Mouse (Mus musculus) liver, postnatal 0 days (tissue): ENCODE results near the gene Lexm. TPM values are rescaled to one million over a fixed set of nuclear protein-coding genes. Genes with fewer than 3 reads are reported as not detected.
A peak's percentile ranks its signal among the peaks of the same experiment; 100 is the strongest.

ENCODE experiments used
- ATAC-seq: fragments of 200-750 bp; cut with Nextera tagmentation; 2 replicates; pipeline ENCODE4 v1.8.0; 2017; ENCODE audit warnings: mild to moderate bottlenecking, moderate library complexity
- DNase-seq: peaks from one replicate; pipeline ENCODE4 v3.0.0-alpha.2; 2016
- H3K27ac ChIP-seq: fragments of 300-500 bp; sonication (generic); 2 replicates; pipeline ENCODE4 v1.5.1; 2014; ENCODE audit warnings: antibody characterized with exemption, moderate library complexity, mild to moderate bottlenecking, low read depth
- H3K27me3 ChIP-seq: fragments of 300-500 bp; sonication (generic); 2 replicates; pipeline ENCODE4 v1.6.1; 2014; ENCODE audit warnings: low read length, control low read depth, mixed read lengths; ENCODE audit not compliant: insufficient read depth
- H3K36me3 ChIP-seq: fragments of 300-500 bp; sonication (generic); replicated peaks from 2 replicates; pipeline ENCODE4 v1.6.1; 2014; ENCODE audit warnings: mild to moderate bottlenecking, control low read depth, low read length, moderate library complexity, mixed read lengths; ENCODE audit not compliant: insufficient read depth
- H3K4me1 ChIP-seq: fragments of 300-500 bp; sonication (generic); 2 replicates; pipeline ENCODE4 v1.6.1; 2014; ENCODE audit warnings: antibody characterized with exemption, mild to moderate bottlenecking, control low read depth; ENCODE audit not compliant: insufficient read depth
- H3K4me2 ChIP-seq: fragments of 300-500 bp; sonication (generic); 2 replicates; pipeline ENCODE4 v1.6.1; 2014; ENCODE audit warnings: low read depth, mild to moderate bottlenecking, low read length, moderate library complexity, mixed read lengths
- H3K4me3 ChIP-seq: fragments of 300-500 bp; sonication (generic); 2 replicates; pipeline ENCODE4 v1.5.1; 2014; ENCODE audit warnings: low read depth, low read length
- H3K9ac ChIP-seq: fragments of 300-500 bp; sonication (generic); replicated peaks from 2 replicates; pipeline ENCODE4 v1.6.1; 2014; ENCODE audit warnings: mild to moderate bottlenecking, moderate library complexity
- H3K9me3 ChIP-seq: fragments of 300-500 bp; sonication (generic); 2 replicates; pipeline ENCODE4 v1.6.1; 2016; ENCODE audit warnings: mild to moderate bottlenecking, control low read depth, low read length, mixed read lengths
- CTCF ChIP-seq: sonication (generic); IDR thresholded peaks from 2 replicates; pipeline ENCODE4 v1.5.1; 2016; ENCODE audit warnings: antibody characterized with exemption, low read depth
- EP300 ChIP-seq: IDR thresholded peaks from 2 replicates; pipeline ENCODE4 v1.6.1; 2016; ENCODE audit warnings: antibody characterized with exemption, low read depth, mild to moderate bottlenecking
- WGBS: fragments of 180-500 bp; shearing (Covaris S2); extraction: QIAGEN DNeasy Blood & Tissue Kit; methylation state at CpG from one replicate; pipeline ENCODE4 v1.1.7; 2014; ENCODE audit not compliant: insufficient replicate concordance; 5-methylcytosine and 5-hydroxymethylcytosine counted together
- polyA plus RNA-seq: library from polyadenylated mRNA; unstranded; fragments of >200 nt; fragmentation: Nextera tagmentation; extraction: Ambion mirVana; gene quantifications from 2 replicates; pipeline ENCODE4 v1.2.1, GENCODE M21; 2015

Lexm gene
- polyA plus RNA-seq = not detected in 2 replicates

- no peak within 1 kb of the TSS for H3K4me3 ChIP-seq
Measured at GRCm38 (mm10) chr4:106617056-106617455, at the start of gene Lexm. Lexm (minus strand) TSS chr4:106617241.

GRCm38 (mm10) chr4:106666546-106666945 lies 49.5 kb upstream of the Lexm start:
- WGBS = 90% methylated on average over 2 of the region's 2 CpGs

More at GRCm38 (mm10) chr4:106617056-106617455, at the start of gene Lexm:
- peak within 1 kb of the TSS; percentile 52 for H3K4me2 ChIP-seq
- peaks cover 23% of the 10 kb centered on the region for H3K27me3 ChIP-seq
- DNase-seq = no peak
- WGBS = 0% methylated on average over 17 of the region's 19 CpGs
- no peaks in the 10 kb centered on the region for H3K36me3 ChIP-seq
- no peak for ATAC-seq
- no peak within 1 kb of the TSS for H3K27ac ChIP-seq
- TF ChIP-seq EP300 = no peak
- no peak for TF ChIP-seq CTCF
- H3K9me3 ChIP-seq = no peaks in the 10 kb centered on the region
- no peak within 1 kb of the TSS for H3K9ac ChIP-seq
- H3K4me1 ChIP-seq = peaks cover 17% of the 10 kb centered on the region

DNA sequence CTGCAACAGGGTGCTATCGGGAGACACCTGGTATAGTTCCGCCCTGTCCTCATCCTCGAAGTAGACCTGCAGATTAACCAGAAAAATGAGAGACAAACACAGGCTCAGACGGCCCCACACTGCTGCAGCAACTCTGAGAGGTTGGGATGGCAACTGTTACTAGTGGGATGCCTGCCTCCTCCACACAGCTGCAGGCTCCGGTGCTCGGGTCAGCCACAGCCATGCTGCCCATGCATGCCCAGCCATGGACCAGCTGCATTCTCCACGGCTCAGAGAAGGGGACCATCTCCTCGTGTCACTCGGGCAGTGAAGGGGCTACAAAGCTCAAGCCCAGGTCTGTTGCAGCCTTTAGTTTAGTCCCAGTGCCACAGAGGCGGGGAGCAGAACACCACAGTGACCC lies 48.6 kb upstream of the Lexm start:
- ATAC-seq (no peak), DNase-seq (no peak)
- Histone ChIP-seq H3K4me2 (no peak overlapping the region), H3K4me1 (no peaks in the 10 kb centered on the region), H3K27me3 (no peaks in the 10 kb centered on the region), H3K4me3 (no peak overlapping the region), H3K36me3 (peaks cover 85% of the 10 kb centered on the region), H3K9ac (no peak overlapping the region), H3K27ac (no peak overlapping the region), H3K9me3 (no peaks in the 10 kb centered on the region)
- no peak for TF ChIP-seq CTCF
- no peak for TF ChIP-seq EP300
- 81% methylated on average over 10 of the region's 10 CpGs for WGBS

More at GRCm38 (mm10) chr4:106666546-106666945, 49.5 kb upstream of the Lexm start:
- peaks cover 87% of the 10 kb centered on the region for H3K36me3 ChIP-seq
- H3K27ac ChIP-seq = no peak overlapping the region
- no peaks in the 10 kb centered on the region for H3K27me3 ChIP-seq
- H3K4me1 ChIP-seq = no peaks in the 10 kb centered on the region
- H3K9ac ChIP-seq = no peak overlapping the region
- TF ChIP-seq CTCF (no peak), EP300 (no peak)
- H3K4me2 ChIP-seq = no peak overlapping the region
- ATAC-seq (no peak), DNase-seq (no peak)
- no peaks in the 10 kb centered on the region for H3K9me3 ChIP-seq
- no peak overlapping the region for H3K4me3 ChIP-seq

- DNase-seq (no peak), ATAC-seq (no peak)
- H3K9ac ChIP-seq = no peak overlapping the region
- H3K27me3 ChIP-seq = no peaks in the 10 kb centered on the region
- H3K9me3 ChIP-seq = no peaks in the 10 kb centered on the region
- peaks cover 81% of the 10 kb centered on the region for H3K36me3 ChIP-seq
- 97% methylated on average over 2 of the region's 2 CpGs for WGBS
- H3K4me3 ChIP-seq = no peak overlapping the region
- no peak for TF ChIP-seq CTCF
- no peak for TF ChIP-seq EP300
- no peak overlapping the region for H3K27ac ChIP-seq
- H3K4me1 ChIP-seq = no peaks in the 10 kb centered on the region
- no peak overlapping the region for H3K4me2 ChIP-seq
Measured at GRCm38 (mm10) chr4:106665269-106665668, 48.2 kb upstream of the Lexm start.

DNA sequence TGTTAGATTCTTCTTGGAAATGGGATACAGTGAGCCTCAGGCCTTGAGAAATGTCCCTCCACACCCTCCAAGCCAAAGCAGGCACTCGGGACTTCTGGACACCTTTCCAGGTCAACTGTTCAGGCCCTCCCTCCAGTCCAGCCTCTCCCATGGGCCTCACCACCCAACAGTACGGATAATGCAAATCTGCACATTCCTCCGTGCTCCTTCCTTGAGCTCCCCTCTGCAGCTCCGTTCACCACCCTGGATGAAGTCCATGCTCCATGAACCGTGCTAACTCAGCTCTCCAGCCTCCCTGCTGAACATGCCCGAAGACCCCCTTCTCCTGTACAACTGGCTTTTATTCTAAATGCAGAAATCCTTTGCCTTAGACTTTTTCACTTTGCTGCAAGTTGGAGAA lies 47.7 kb upstream of the Lexm start:
- Histone ChIP-seq H3K4me3 (no peak overlapping the region), H3K4me1 (no peaks in the 10 kb centered on the region), H3K9ac (no peak overlapping the region), H3K4me2 (no peak overlapping the region), H3K9me3 (no peaks in the 10 kb centered on the region), H3K27ac (no peak overlapping the region), H3K27me3 (no peaks in the 10 kb centered on the region), H3K36me3 (peaks cover 75% of the 10 kb centered on the region)
- no peak for TF ChIP-seq EP300
- no peak for TF ChIP-seq CTCF
- no peak for ATAC-seq
- 86% methylated on average over 6 of the region's 6 CpGs for WGBS
- no peak for DNase-seq

GRCm38 (mm10) chr4:106663956-106664470 lies 47.0 kb upstream of the Lexm start:
- Histone ChIP-seq H3K4me3 (no peak overlapping the region), H3K36me3 (peaks cover 68% of the 10 kb centered on the region), H3K9me3 (no peaks in the 10 kb centered on the region), H3K9ac (no peak overlapping the region), H3K4me2 (no peak overlapping the region), H3K27me3 (no peaks in the 10 kb centered on the region), H3K27ac (no peak overlapping the region), H3K4me1 (no peaks in the 10 kb centered on the region)
- no peak for ATAC-seq
- TF ChIP-seq EP300 (no peak), CTCF (no peak)
- 94% methylated on average over 5 of the region's 5 CpGs for WGBS
- no peak for DNase-seq

DNA sequence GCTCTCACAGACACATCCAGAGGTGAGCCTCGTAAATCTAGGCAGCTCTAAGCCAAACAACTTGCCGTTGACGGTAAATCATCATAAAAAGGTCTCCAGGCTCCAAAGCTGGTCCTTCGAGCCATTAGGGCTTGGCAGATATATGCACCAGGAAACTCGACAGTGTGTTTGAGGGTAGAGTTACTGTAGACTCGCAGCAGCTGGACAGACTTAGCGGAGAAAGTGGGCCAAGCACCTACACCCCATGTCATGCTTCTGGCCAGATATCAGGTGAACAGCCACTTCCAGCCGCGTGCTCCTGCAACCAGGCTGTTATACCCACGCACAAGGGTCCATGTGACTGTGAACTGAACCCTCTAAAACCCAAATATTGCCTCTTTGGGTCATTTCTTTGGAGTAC lies 38.6 kb upstream of the Lexm start:
- H3K27ac ChIP-seq = no peak overlapping the region
- no peak overlapping the region for H3K9ac ChIP-seq
- ATAC-seq (no peak), DNase-seq (no peak)
- H3K36me3 ChIP-seq = peaks cover 9% of the 10 kb centered on the region; the same call in 1 of the 2 replicates
- no peak overlapping the region for H3K4me3 ChIP-seq
- TF ChIP-seq EP300 (no peak), CTCF (no peak)
- H3K4me1 ChIP-seq = peaks cover 10% of the 10 kb centered on the region
- 87% methylated on average over 10 of the region's 10 CpGs for WGBS
- H3K4me2 ChIP-seq = no peak overlapping the region
- H3K9me3 ChIP-seq = no peaks in the 10 kb centered on the region
- no peaks in the 10 kb centered on the region for H3K27me3 ChIP-seq
